Mouse (Mus musculus) C2C12 (cell line): ENCODE results near the gene Gm20388. TPM values are rescaled to one million over a fixed set of nuclear protein-coding genes. Genes with fewer than 3 reads are reported as not detected.

Experiments
- H3K27me3 ChIP-seq: one replicate; pipeline ENCODE4 v1.6.1; 2011; ENCODE audit not compliant: control insufficient read depth, insufficient read depth, insufficient read length
- H3K36me3 ChIP-seq: one replicate; pipeline ENCODE4 v1.6.1; 2011; ENCODE audit not compliant: control insufficient read depth, insufficient read depth
- H3K4me3 ChIP-seq: one replicate; pipeline ENCODE4 v1.5.1; 2011; ENCODE audit warnings: mild to moderate bottlenecking, control low read depth; ENCODE audit not compliant: poor library complexity, insufficient read depth, severe bottlenecking
- H3K79me2 ChIP-seq: one replicate; pipeline ENCODE4 v1.6.1; 2011; ENCODE audit not compliant: control insufficient read depth, insufficient read depth
- H3K79me3 ChIP-seq: one replicate; pipeline ENCODE4 v1.6.1; 2011; ENCODE audit warnings: low read depth, control low read depth
- H3ac ChIP-seq: one replicate; pipeline ENCODE3; 2011; ENCODE audit warnings: low read depth; ENCODE audit not compliant: control insufficient read depth, insufficient read length
- CEBPB ChIP-seq: IDR thresholded peaks from one replicate; pipeline ENCODE4 v1.6.1; 2011; ENCODE audit warnings: low read depth, mild to moderate bottlenecking, control low read depth, moderate library complexity
- CTCF ChIP-seq: IDR thresholded peaks from one replicate; pipeline ENCODE4 v1.5.1; 2011; ENCODE audit not compliant: control insufficient read depth, insufficient read depth, insufficient read length
- FOSL1 ChIP-seq: IDR thresholded peaks from one replicate; pipeline ENCODE4 v1.8.0; 2011; ENCODE audit warnings: mild to moderate bottlenecking, low read length; ENCODE audit not compliant: poor library complexity, insufficient read depth, severe bottlenecking
- MAX ChIP-seq: IDR thresholded peaks from one replicate; pipeline ENCODE4 v1.6.1; 2011; ENCODE audit warnings: mild to moderate bottlenecking, control low read depth
- MYOD1 ChIP-seq: IDR thresholded peaks from one replicate; pipeline ENCODE4 v1.6.1; 2011; ENCODE audit warnings: low read depth; ENCODE audit not compliant: control insufficient read depth, insufficient read length
- MYOG ChIP-seq: IDR thresholded peaks from one replicate; pipeline ENCODE4 v1.6.1; 2011; ENCODE audit not compliant: control insufficient read depth, insufficient read length; ENCODE audit errors: extremely low read depth
- USF1 ChIP-seq: IDR thresholded peaks from one replicate; pipeline ENCODE4 v1.6.1; 2011; ENCODE audit warnings: low read depth, mild to moderate bottlenecking, control low read depth, moderate library complexity
- polyA plus RNA-seq: library from polyadenylated mRNA; unstranded; fragments of >200 nt; fragmentation: generic; extraction: Trizol; gene quantifications from one replicate; pipeline ENCODE4 v1.2.1, GENCODE M21; 2012; ENCODE audit warnings: missing spikeins

The Gm20388 gene
- polyA plus RNA-seq, 1 experiment: 15.0 TPM

DNA sequence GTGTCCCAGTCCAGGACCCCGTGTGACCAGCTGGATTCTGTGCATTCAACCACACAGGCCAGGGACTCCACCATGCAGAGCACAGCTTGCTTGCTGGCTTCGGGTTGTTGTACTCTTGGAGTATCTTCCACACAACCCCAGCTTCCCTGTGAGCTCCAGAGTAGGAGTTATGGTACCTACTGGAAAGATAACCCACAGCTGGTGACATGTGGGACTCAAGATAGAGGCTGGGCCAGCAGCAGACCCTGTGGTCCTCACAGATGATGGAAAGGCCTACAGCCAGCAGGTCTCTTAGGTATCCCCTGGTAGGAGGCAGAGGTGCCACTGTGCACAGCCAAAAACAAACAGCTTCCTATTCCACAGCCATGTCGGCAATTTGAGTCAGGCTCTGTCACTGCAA, 2800.8 kb downstream of the Gm20388 start:
- TF ChIP-seq MYOD1 (no peak), FOSL1 (no peak), CEBPB (no peak), MAX (no peak), USF1 (no peak), CTCF (no peak), MYOG (no peak)
- Histone ChIP-seq H3K36me3 (no peaks in the 10 kb centered on the region), H3ac (no peak overlapping the region), H3K27me3 (peaks cover 98% of the 10 kb centered on the region), H3K79me2 (no peaks in the 10 kb centered on the region), H3K79me3 (no peaks in the 10 kb centered on the region), H3K4me3 (no peak overlapping the region)

DNA sequence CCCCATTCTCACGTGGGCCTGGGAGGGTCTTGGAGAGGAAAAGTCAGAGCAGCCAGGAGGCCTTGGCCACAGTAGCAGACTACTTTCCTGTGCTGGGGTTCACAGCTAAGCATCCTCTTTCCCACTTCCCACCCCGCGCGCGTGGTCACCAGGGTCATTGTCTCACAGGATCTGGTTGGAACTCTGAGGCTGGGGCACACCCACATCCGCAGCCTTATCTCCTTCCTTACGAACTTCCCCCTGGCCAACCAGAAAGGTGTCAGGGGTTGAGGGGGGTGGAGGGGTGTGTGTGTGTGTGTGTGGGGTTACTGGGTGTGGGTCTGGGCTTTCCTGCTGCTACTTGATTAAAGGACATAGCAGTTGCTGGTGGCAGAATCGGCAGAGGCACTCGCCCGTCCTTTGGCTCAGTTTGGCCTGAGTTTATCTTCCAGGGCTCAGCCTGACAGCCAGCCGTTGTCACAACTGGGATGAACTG, 2801.3 kb downstream of the Gm20388 start:
- Histone ChIP-seq H3ac (no peak overlapping the region), H3K4me3 (no peak overlapping the region), H3K79me3 (no peaks in the 10 kb centered on the region), H3K27me3 (peaks cover 98% of the 10 kb centered on the region), H3K36me3 (no peaks in the 10 kb centered on the region), H3K79me2 (no peaks in the 10 kb centered on the region)
- no peak for TF ChIP-seq CEBPB
- no peak for TF ChIP-seq MAX
- TF ChIP-seq USF1: no peak
- TF ChIP-seq MYOG: no peak
- TF ChIP-seq CTCF: no peak
- no peak for TF ChIP-seq MYOD1
- no peak for TF ChIP-seq FOSL1

- TF ChIP-seq MYOG (no peak), MAX (no peak), CTCF (no peak), MYOD1 (no peak), FOSL1 (no peak), USF1 (no peak), CEBPB (no peak)
- Histone ChIP-seq H3K79me3 (no peaks in the 10 kb centered on the region), H3K27me3 (peaks cover 98% of the 10 kb centered on the region), H3K4me3 (no peak overlapping the region), H3K79me2 (no peaks in the 10 kb centered on the region), H3K36me3 (no peaks in the 10 kb centered on the region), H3ac (no peak overlapping the region)
These were observed 2801.9 kb downstream of the Gm20388 start for GRCm38 (mm10) chr8:122712411-122713156.

DNA sequence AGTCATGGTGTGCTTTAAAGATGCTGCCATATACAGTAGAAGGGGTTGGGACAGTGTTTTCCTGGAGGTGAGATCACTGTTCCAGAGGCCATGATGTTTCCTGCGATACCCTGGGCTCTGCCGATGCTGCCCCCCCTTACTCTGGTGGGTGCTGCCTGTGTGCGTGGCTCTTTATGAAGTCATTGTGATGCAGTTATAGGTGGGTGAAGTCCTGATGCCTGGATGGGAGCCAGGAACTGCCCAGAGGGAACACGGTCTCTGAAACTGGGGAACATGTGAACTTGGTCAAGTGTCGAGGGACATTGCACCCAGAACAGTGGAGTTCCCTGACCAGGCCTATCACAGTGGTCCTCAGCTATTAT, 2802.5 kb downstream of the Gm20388 start:
- Histone ChIP-seq H3ac (no peak overlapping the region), H3K4me3 (no peak overlapping the region), H3K27me3 (peaks cover 98% of the 10 kb centered on the region), H3K79me3 (no peaks in the 10 kb centered on the region), H3K36me3 (no peaks in the 10 kb centered on the region), H3K79me2 (no peaks in the 10 kb centered on the region)
- TF ChIP-seq MAX (no peak), MYOG (no peak), CEBPB (no peak), CTCF (no peak), USF1 (no peak), MYOD1 (no peak), FOSL1 (no peak)

GRCm38 (mm10) chr8:122716566-122716965, 2805.9 kb downstream of the Gm20388 start:
- TF ChIP-seq CEBPB: no peak
- TF ChIP-seq USF1: no peak
- no peak for TF ChIP-seq FOSL1
- TF ChIP-seq MAX: no peak
- no peak for TF ChIP-seq CTCF
- TF ChIP-seq MYOG: no peak
- peak; percentile 50 for TF ChIP-seq MYOD1
- Histone ChIP-seq H3K4me3 (no peak overlapping the region), H3K79me3 (no peaks in the 10 kb centered on the region), H3K79me2 (no peaks in the 10 kb centered on the region), H3K27me3 (peaks cover 97% of the 10 kb centered on the region), H3K36me3 (no peaks in the 10 kb centered on the region), H3ac (no peak overlapping the region)

GRCm38 (mm10) chr8:122717869-122718509, 2807.3 kb downstream of the Gm20388 start:
- H3ac ChIP-seq: no peak overlapping the region
- no peak for TF ChIP-seq CTCF
- no peak for TF ChIP-seq MYOG
- no peak for TF ChIP-seq CEBPB
- TF ChIP-seq MAX: no peak
- TF ChIP-seq USF1: no peak
- no peak for TF ChIP-seq FOSL1
- TF ChIP-seq MYOD1: no peak
- no peak overlapping the region for H3K4me3 ChIP-seq
- H3K27me3 ChIP-seq: peaks cover 97% of the 10 kb centered on the region
- no peaks in the 10 kb centered on the region for H3K79me2 ChIP-seq
- H3K36me3 ChIP-seq: no peaks in the 10 kb centered on the region
- H3K79me3 ChIP-seq: no peaks in the 10 kb centered on the region
